Mouse (Mus musculus): Measurements from ENCODE around the gene Cyp4f14. TPM values are rescaled to one million over a fixed set of nuclear protein-coding genes. Genes with fewer than 3 reads are reported as not detected.

The Cyp4f14 gene
- polyA plus RNA-seq, 1 experiment from 2014 or later, result not detected

DNA sequence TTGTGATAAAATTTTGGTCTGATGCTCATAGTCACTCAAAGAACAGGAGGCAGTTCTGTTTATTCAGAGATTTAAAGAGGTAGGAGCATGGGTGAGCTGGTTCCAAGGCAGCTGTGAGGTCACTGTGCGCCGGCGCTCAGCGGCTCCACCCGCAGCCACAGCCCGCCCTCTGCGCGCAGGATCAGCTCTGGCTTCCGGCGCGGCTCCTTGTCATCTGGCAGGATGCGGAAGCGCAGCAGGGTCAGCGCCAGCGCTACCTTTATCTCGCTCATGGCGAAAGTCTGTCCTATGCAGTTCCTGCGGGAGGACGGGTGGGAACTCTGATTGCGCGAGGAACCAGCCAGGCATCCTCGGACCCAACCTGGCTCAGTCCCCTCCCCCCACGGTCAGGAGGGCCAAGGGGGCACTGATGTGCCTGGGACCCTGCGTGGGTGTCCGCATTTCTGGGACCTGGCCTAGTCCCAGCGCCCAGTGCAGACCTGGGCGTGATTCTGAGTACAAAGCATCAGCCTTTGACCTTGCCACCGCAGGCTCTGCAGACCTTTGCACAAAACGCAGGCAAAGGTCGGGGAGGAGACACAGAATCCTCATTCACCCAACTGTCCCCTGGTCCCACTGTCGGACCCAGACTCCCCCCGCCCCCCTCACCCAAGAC, 7.6 kb upstream of the Cyp4f14 start:
- ATAC-seq (replicated peaks; ENCODE audit: low FRiP score, low read depth) (peak; percentile 89), DNase-seq (ENCODE audit: low spot score) (peak; percentile 86)
- H3K27ac ChIP-seq, result 0 out of 2 replicates have a peak overlapping the region, but pooled peaks have one; percentile 9
- H3K4me2 ChIP-seq (ENCODE audit: low read length), result peak overlapping the region; percentile 83
- H3K9ac ChIP-seq (ENCODE audit: low read depth, low read length), result peak overlapping the region; percentile 75
- no peaks in the 10 kb centered on the region for H3K27me3 ChIP-seq (ENCODE audit: insufficient read depth, low read length)
- H3K9me3 ChIP-seq (replicated peaks; ENCODE audit: low read length), result no peaks in the 10 kb centered on the region
- TF ChIP-seq CTCF (IDR thresholded peaks at IDR 0.05; ENCODE audit: low read depth), result no peak
- no peaks in the 10 kb centered on the region for H3K36me3 ChIP-seq (ENCODE audit: insufficient read depth, low read length)
- 0 out of 2 replicates have a peak, but pooled peaks cover 3% of the 10 kb centered on the region for H3K4me1 ChIP-seq (replicated peaks; ENCODE audit: insufficient read depth, low read length)
- peak overlapping the region; percentile 39 for H3K4me3 ChIP-seq (replicated peaks; ENCODE audit: low read depth, low read length)
- WGBS, result 14% methylated on average over 32 of the region's 32 CpGs

DNA sequence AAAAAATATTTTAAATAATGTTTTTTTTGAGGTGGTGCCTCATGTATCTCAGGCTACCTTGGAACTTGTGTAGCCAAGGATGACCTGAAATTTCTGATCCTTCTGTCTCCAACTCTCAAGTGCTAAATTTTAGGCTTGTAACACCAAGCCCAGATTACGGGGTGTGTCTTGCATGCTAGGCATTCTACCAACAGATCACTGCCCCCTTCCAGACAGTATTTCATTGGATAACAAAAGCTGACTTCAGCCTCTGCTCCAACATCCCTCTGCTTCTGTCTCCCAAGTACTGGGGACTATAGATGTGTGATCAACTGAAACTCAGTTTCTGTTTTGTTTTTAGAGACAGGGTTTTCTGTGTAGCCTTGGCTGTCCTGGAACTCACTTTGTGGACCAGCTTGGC, 6.5 kb upstream of the Cyp4f14 start:
- no peak overlapping the region for H3K9ac ChIP-seq (ENCODE audit: low read depth, low read length)

GRCm38 (mm10) chr17:32919123-32919522, 2.0 kb upstream of the Cyp4f14 start:
- no peak for TF ChIP-seq CTCF (IDR thresholded peaks at IDR 0.05; ENCODE audit: low read depth)
- no peak overlapping the region for H3K4me3 ChIP-seq (replicated peaks; ENCODE audit: low read depth, low read length)
- WGBS, result 58% methylated on average over 2 of the region's 2 CpGs
- H3K4me1 ChIP-seq (replicated peaks; ENCODE audit: insufficient read depth, low read length), result no peaks in the 10 kb centered on the region
- H3K27me3 ChIP-seq (ENCODE audit: insufficient read depth, low read length), result no peaks in the 10 kb centered on the region
- H3K9me3 ChIP-seq (replicated peaks; ENCODE audit: low read length), result no peaks in the 10 kb centered on the region
- no peak overlapping the region for H3K4me2 ChIP-seq (ENCODE audit: low read length)
- ATAC-seq (replicated peaks; ENCODE audit: low FRiP score, low read depth) (no peak), DNase-seq (ENCODE audit: low spot score) (no peak)
- no peak overlapping the region for H3K27ac ChIP-seq
- no peak overlapping the region for H3K9ac ChIP-seq (ENCODE audit: low read depth, low read length)
- H3K36me3 ChIP-seq (ENCODE audit: insufficient read depth, low read length), result no peaks in the 10 kb centered on the region

More for the DNA sequence above, 6.5 kb upstream of the Cyp4f14 start:
- no peaks in the 10 kb centered on the region for H3K36me3 ChIP-seq (ENCODE audit: insufficient read depth, low read length)
- H3K27ac ChIP-seq, result no peak overlapping the region
- no peak for TF ChIP-seq CTCF (IDR thresholded peaks at IDR 0.05; ENCODE audit: low read depth)
- no peaks in the 10 kb centered on the region for H3K27me3 ChIP-seq (ENCODE audit: insufficient read depth, low read length)
- no peak overlapping the region for H3K4me3 ChIP-seq (replicated peaks; ENCODE audit: low read depth, low read length)
- no peak overlapping the region for H3K4me2 ChIP-seq (ENCODE audit: low read length)
- WGBS, result 91% methylated on average over 1 of the region's 1 CpGs
- H3K4me1 ChIP-seq (replicated peaks; ENCODE audit: insufficient read depth, low read length), result 0 out of 2 replicates have a peak, but pooled peaks cover 3% of the 10 kb centered on the region
- ATAC-seq (replicated peaks; ENCODE audit: low FRiP score, low read depth) (no peak), DNase-seq (ENCODE audit: low spot score) (no peak)
- H3K9me3 ChIP-seq (replicated peaks; ENCODE audit: low read length), result no peaks in the 10 kb centered on the region

GRCm38 (mm10) chr17:32916075-32916474, 1.1 kb downstream of the Cyp4f14 start:
- no peak overlapping the region for H3K4me3 ChIP-seq (replicated peaks; ENCODE audit: low read depth, low read length)
- no peak for TF ChIP-seq CTCF (IDR thresholded peaks at IDR 0.05; ENCODE audit: low read depth)
- no peak overlapping the region for H3K27ac ChIP-seq
- ATAC-seq (replicated peaks; ENCODE audit: low FRiP score, low read depth), result no peak
- no peak overlapping the region for H3K9ac ChIP-seq (ENCODE audit: low read depth, low read length)
- WGBS, result 81% methylated on average over 1 of the region's 1 CpGs
- H3K36me3 ChIP-seq (ENCODE audit: insufficient read depth, low read length), result no peaks in the 10 kb centered on the region
- H3K9me3 ChIP-seq (replicated peaks; ENCODE audit: low read length), result no peaks in the 10 kb centered on the region
- no peak overlapping the region for H3K4me2 ChIP-seq (ENCODE audit: low read length)
- no peaks in the 10 kb centered on the region for H3K27me3 ChIP-seq (ENCODE audit: insufficient read depth, low read length)
- DNase-seq (ENCODE audit: low spot score), result no peak
- no peaks in the 10 kb centered on the region for H3K4me1 ChIP-seq (replicated peaks; ENCODE audit: insufficient read depth, low read length)

- no peaks in the 10 kb centered on the region for H3K9me3 ChIP-seq (replicated peaks; ENCODE audit: low read length)
- H3K36me3 ChIP-seq (ENCODE audit: insufficient read depth, low read length), result no peaks in the 10 kb centered on the region
- 74% methylated on average over 10 of the region's 10 CpGs for WGBS
- TF ChIP-seq CTCF (IDR thresholded peaks at IDR 0.05; ENCODE audit: low read depth), result no peak
- H3K4me2 ChIP-seq (ENCODE audit: low read length), result no peak overlapping the region
- no peaks in the 10 kb centered on the region for H3K27me3 ChIP-seq (ENCODE audit: insufficient read depth, low read length)
- no peaks in the 10 kb centered on the region for H3K4me1 ChIP-seq (replicated peaks; ENCODE audit: insufficient read depth, low read length)
- no peak overlapping the region for H3K27ac ChIP-seq
- no peak overlapping the region for H3K9ac ChIP-seq (ENCODE audit: low read depth, low read length)
- no peak overlapping the region for H3K4me3 ChIP-seq (replicated peaks; ENCODE audit: low read depth, low read length)
- ATAC-seq (replicated peaks; ENCODE audit: low FRiP score, low read depth), result no peak
- no peak for DNase-seq (ENCODE audit: low spot score)
Measured at GRCm38 (mm10) chr17:32906172-32906571, 11.0 kb downstream of the Cyp4f14 start.

GRCm38 (mm10) chr17:32905239-32905638, 11.9 kb downstream of the Cyp4f14 start:
- Histone ChIP-seq H3K4me2 (ENCODE audit: low read length) (peak overlapping the region; percentile 36; the same call in 1 of the 2 replicates), H3K27ac (no peak overlapping the region), H3K9me3 (replicated peaks; ENCODE audit: low read length) (no peaks in the 10 kb centered on the region), H3K4me3 (replicated peaks; ENCODE audit: low read depth, low read length) (no peak overlapping the region), H3K36me3 (ENCODE audit: insufficient read depth, low read length) (no peaks in the 10 kb centered on the region), H3K4me1 (replicated peaks; ENCODE audit: insufficient read depth, low read length) (no peaks in the 10 kb centered on the region), H3K9ac (ENCODE audit: low read depth, low read length) (0 out of 2 replicates have a peak overlapping the region, but pooled peaks have one; percentile 18), H3K27me3 (ENCODE audit: insufficient read depth, low read length) (no peaks in the 10 kb centered on the region)
- DNase-seq (ENCODE audit: low spot score) (peak; percentile 56), ATAC-seq (replicated peaks; ENCODE audit: low FRiP score, low read depth) (0 out of 2 replicates have a peak, but pooled peaks have one; percentile 49)
- 10% methylated on average over 19 of the region's 19 CpGs for WGBS
- peak; percentile 75 for TF ChIP-seq CTCF (IDR thresholded peaks at IDR 0.05; ENCODE audit: low read depth)
